Mouse (Mus musculus) embryo, embryonic 11 days (tissue): Measurements from ENCODE around the gene Ankrd31.

ENCODE experiments used
- DNase-seq: peaks from one replicate; pipeline ENCODE4 v3.0.0-alpha.2; 2015

Gene Ankrd31

GRCm38 (mm10) chr13:96943571-96943970 lies 195.5 kb downstream of the Ankrd31 start:
- no peak for DNase-seq

GRCm38 (mm10) chr13:96945748-96946147 lies 197.7 kb downstream of the Ankrd31 start:
- DNase-seq, result no peak

GRCm38 (mm10) chr13:96947722-96948121 lies 199.7 kb downstream of the Ankrd31 start:
- no peak for DNase-seq

- no peak for DNase-seq
Observed at GRCm38 (mm10) chr13:96951880-96952279, 203.8 kb downstream of the Ankrd31 start.

GRCm38 (mm10) chr13:96956466-96956865 lies 208.4 kb downstream of the Ankrd31 start:
- no peak for DNase-seq
